Mouse (Mus musculus) ES-E14 (cell line): ENCODE results near the gene Inf2.

Experiments used
- CHD2 ChIP-seq: IDR thresholded peaks from 2 replicates; pipeline ENCODE4 v1.6.1; 2014; ENCODE audit warnings: mild to moderate bottlenecking, low read depth, low read length, inconsistent platforms
- HCFC1 ChIP-seq: IDR thresholded peaks from 2 replicates; pipeline ENCODE4 v1.6.1; 2012; ENCODE audit warnings: low read length, inconsistent platforms, borderline replicate concordance; ENCODE audit not compliant: insufficient read depth
- MAFK ChIP-seq: IDR thresholded peaks from 2 replicates; pipeline ENCODE4 v1.6.1; 2014; ENCODE audit warnings: mild to moderate bottlenecking, low read depth, low read length, inconsistent platforms; ENCODE audit not compliant: insufficient read depth
- ZC3H11A ChIP-seq: IDR thresholded peaks from 2 replicates; pipeline ENCODE4 v1.6.1; 2012; ENCODE audit warnings: low read depth, mild to moderate bottlenecking, inconsistent platforms, low read length, borderline replicate concordance

DNA sequence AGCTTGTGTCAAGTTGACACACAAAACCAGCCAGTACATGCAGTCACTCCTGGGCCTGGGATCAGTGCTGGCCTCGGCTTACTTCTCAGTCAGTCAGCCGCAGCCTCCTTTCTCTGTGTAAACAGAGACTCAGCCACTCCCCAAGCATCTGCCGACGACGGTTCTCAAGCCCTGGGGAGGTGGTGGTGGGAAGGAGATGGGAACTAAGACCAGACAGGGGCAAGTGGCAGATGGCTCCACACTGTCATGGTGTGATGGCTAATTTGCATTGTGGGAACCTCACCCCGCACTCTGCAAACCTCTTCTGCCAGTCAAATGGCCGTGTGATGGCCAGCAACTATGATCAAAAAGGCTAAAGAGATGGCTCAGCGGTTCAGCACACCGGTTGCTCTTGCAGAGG is 28.1 kb downstream of the Inf2 start:
- TF ChIP-seq ZC3H11A (no peak), HCFC1 (no peak), CHD2 (no peak), MAFK (no peak)
